Mouse (Mus musculus): ENCODE data around the gene Speer4e.
"Not testable (repeated sequence)": the region's sequence is repeated elsewhere in the genome, so short reads cannot be mapped to it uniquely, and the experiment has no call there.

Gene Speer4e

DNA sequence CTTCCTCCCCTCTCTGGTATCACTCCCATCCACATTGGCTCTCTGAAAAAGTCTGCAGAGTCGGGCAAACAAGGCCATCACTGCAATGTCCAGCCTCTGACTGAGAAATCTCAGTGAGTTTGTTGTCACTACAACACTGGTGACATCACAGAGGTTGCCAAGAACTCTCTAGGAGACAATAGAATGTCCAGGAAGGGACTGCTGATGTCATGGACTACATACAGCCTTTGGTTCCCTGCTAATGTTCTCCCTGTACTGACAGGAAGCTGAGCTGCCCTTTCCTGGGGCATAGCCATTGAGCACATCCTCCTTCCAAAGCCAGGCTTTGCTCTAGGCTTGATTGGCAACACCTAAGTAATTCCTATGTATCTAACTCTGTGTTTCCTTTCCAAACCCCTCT is at the start of gene Speer4e:
Gene Speer4e (minus strand): TSS at position 101 of the 400 bp plus-strand sequence.
- DNase-seq (ENCODE audit: low read depth, low spot score), result not testable (repeated sequence)

DNA sequence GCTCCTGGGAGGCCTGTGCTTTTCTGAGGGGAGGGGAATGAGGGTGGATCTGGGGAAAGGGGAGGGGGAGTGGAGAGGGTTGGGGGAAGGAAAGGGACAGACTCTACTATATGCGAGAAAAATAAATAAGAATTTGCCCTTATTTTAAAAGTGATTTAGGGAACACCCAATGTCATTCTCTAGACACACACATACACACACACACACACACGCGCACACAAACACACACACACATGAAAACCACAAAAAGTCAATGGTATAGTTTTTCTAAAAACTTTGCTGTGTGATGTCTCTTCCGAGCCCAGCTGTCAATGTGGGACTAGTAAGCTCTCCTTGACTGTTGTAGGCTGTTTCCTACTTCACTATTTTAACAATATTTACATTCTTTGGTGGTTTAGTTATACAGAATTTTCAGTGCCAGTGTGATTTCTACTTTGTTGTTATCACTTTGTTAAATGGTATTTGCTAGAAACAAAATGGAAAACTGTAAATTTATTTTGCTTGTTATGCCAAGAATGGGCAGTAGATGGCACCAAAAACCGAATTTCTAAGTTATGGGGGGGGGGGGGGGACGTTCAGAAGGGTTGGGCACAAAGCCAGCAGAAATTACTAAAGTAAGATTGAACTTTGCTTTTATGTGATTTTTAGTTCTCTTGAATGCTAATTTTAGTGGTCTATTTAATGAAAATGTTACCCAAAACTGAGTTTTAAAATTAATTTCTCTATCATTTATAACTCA is 48.6 kb upstream of the Speer4e start:
- not testable (repeated sequence) for DNase-seq (ENCODE audit: low read depth, low spot score)

DNA sequence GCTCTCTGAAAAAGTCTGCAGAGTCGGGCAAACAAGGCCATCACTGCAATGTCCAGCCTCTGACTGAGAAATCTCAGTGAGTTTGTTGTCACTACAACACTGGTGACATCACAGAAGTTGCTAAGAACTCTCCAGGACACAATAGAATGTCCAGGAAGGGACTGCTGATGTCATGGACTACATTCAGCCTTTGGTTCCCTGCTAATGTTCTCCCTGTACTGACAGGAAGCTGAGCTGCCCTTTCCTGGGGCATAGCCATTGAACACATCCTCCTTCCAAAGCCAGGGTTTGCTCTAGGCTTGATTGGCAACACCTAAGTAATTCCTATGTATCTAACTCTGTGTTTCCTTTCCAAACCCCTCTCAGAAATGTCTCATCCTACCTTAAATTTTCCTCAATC is 40.6 kb upstream of the Speer4e start, which contains the start of gene Gm10354:
Gene Gm10354 (minus strand): TSS at position 101 of the 400 bp plus-strand sequence.
- DNase-seq (ENCODE audit: low read depth, low spot score), result not testable (repeated sequence)

DNA sequence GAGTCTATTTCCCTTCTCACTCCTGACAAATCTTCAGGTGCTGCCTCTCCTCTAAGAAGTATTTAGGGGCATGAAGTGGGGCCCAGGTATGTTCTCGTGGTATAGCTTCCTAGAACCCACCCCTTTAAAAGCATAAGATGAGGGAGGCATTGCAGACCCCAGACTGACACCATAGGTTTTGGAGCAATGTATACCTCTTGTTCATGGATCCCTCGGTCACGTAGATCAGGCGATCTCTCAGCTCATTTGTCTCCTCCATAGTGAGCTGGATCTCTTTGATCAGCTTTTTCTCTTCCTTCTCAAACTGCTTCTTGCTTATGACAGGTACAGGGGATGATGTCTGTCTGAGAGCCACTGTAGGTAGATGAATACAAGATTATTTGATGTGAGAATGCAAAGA is 39.1 kb upstream of the Speer4e start:
- DNase-seq (ENCODE audit: low read depth, low spot score), result not testable (repeated sequence)

- not testable (repeated sequence) for DNase-seq (ENCODE audit: low read depth, low spot score)
These were observed 37.1 kb upstream of the Speer4e start for GRCm38 (mm10) chr5:14975294-14975693.

DNA sequence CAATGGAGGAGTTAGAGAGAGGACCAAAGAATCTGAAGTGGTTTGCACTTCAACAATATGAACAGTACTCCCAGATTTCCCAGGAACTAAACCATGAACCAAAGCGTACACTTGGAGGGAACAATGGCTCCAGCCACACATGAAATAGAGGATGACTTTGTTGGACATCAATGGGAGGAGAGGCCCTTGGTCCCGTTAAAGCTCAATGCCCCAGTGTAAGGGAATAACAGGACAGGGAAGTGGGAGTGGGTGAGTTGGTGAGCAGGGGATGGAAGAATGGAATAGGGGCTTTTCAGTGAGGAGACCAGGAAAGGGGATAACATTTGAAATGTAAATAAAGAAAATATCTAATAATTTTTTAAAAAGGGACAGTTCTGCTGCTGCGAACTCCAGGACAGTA is 34.6 kb upstream of the Speer4e start:
- DNase-seq (ENCODE audit: low read depth, low spot score), result not testable (repeated sequence)

GRCm38 (mm10) chr5:14963821-14964220 is 25.6 kb upstream of the Speer4e start:
- not testable (repeated sequence) for DNase-seq (ENCODE audit: low read depth, low spot score)

- DNase-seq (ENCODE audit: low read depth, low spot score), result not testable (repeated sequence)
These were observed 23.3 kb upstream of the Speer4e start for GRCm38 (mm10) chr5:14961502-14961901.

- not testable (repeated sequence) for DNase-seq (ENCODE audit: low read depth, low spot score)
These were observed 17.9 kb upstream of the Speer4e start for GRCm38 (mm10) chr5:14955928-14956706.

DNA sequence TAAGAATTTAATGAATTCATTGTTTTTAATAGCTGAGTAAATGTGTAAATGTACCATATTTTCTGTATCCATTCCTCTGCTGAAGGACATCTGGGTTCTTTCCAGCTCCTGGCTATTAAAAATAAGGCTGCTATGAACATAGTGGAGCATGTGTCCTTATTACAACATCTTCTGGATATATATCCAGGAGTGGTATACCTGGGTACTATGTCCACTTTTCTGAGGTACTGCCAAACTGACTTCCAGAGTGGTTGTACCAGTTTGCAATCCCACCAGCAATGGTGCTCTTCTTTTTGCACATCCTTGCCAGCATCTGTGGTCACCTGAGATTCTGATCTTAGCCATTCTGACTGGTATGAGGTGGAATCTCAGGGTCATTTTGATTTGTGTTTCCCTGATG is 15.4 kb upstream of the Speer4e start:
- not testable (repeated sequence) for DNase-seq (ENCODE audit: low read depth, low spot score)

- DNase-seq (ENCODE audit: low read depth, low spot score), result not testable (repeated sequence)
These were observed 14.5 kb upstream of the Speer4e start for GRCm38 (mm10) chr5:14952749-14953148.

DNA sequence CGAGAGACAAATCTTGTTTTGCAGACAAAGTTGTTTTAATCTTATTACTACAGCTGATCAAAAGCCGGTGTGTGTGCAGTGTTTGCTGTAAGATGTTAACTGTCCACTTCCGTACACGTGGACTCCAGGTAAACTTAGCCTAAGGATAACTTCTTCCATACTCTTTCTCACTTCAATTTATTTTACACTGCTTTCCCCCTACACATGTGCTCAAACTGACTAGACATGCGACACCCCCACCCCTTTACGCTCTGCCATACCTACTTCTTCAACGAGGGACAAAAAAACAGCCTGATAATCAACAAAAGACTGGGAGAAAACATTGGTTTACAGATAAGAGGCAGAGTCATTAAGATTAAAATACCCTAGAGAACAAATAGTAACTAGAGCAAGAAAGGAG is 13.6 kb upstream of the Speer4e start:
- DNase-seq (ENCODE audit: low read depth, low spot score), result not testable (repeated sequence)

DNA sequence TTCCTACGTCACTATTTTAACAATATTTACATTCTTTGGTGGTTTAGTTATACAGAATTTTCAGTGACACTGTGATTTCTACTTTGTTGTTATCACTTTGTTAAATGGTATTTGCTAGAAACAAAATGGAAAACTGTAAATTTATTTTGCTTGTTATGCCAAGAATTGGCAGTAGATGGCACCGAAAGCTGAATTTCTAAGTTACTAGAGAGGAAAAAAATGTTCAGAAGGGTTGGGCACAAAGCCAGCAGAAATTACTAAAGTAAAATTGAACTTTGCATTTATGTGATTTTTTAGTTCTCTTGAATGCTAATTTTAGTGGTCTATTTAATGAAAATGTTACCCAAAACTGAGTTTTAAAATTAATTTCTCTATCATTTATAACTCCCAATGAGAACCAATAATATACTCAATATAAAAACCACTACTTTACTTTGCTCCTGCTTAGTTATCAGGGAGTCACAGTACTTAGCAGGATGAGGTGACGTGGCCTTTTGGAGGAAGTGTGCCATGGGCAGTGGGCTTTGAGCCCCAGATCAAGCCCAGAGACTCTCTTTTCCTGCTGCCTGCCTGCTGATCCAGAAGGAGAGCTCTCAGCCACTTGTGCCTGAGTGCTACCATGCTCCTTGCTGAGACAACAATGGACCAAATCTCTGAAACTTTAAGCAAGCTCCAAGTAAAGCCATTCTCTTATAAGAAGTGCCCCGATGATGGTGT is 9.4 kb upstream of the Speer4e start:
- not testable (repeated sequence) for DNase-seq (ENCODE audit: low read depth, low spot score)

- DNase-seq (ENCODE audit: low read depth, low spot score), result not testable (repeated sequence)
These were observed 7.3 kb upstream of the Speer4e start for GRCm38 (mm10) chr5:14945524-14945923.

- DNase-seq (ENCODE audit: low read depth, low spot score), result not testable (repeated sequence)
These were observed 2.8 kb upstream of the Speer4e start for GRCm38 (mm10) chr5:14941043-14941442.

- not testable (repeated sequence) for DNase-seq (ENCODE audit: low read depth, low spot score)
These were observed 4.5 kb downstream of the Speer4e start for GRCm38 (mm10) chr5:14933721-14934120.

DNA sequence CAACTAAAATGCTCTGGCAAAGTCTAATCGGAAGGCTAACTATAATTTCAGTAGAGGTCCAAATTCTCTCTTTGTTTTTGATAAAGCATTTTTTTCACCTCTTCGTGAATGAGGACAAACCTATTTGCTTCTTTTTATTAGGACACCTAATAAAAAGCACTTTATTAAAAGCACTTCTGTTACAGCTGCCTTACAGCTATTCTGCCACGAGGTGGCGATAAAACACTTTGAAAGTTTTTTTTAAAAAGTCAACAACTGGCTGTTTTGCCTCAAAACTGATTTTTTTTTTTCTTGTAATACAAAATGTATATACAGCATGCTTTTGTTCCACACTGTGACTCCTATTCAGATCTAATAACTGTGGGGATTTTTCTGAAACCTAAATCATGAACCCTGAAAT is 11.2 kb downstream of the Speer4e start:
- DNase-seq (ENCODE audit: low read depth, low spot score), result not testable (repeated sequence)

GRCm38 (mm10) chr5:14914799-14915198 is 23.4 kb downstream of the Speer4e start, which contains the start of gene Gm9758:
Gene Gm9758, minus strand, starts transcription at chr5:14914899.
- not testable (repeated sequence) for DNase-seq (ENCODE audit: low read depth, low spot score)

GRCm38 (mm10) chr5:14914361-14914760 is 23.9 kb downstream of the Speer4e start:
- not testable (repeated sequence) for DNase-seq (ENCODE audit: low read depth, low spot score)

- DNase-seq (ENCODE audit: low read depth, low spot score), result not testable (repeated sequence)
These were observed 34.7 kb downstream of the Speer4e start for GRCm38 (mm10) chr5:14903539-14903938.

DNA sequence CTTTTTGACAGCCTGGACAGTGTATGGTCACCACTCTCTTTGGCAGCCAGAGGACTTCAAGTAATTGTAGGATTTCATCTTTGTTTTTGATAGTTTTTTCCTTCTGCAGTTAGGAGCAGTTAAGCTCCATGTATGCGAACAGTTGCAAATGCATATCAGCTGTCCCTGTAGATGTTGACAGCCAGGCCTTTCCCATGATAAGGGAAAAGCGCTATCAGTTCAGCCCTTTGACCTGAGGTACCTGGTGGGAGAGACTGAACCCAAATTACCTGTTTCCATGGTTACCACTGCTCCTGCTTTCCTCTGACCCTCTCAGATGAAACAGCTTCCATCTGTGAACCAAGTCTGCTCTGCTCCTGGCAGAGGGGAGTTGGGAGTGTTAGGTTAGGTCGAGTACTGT is 46.0 kb downstream of the Speer4e start:
- no peak for DNase-seq (ENCODE audit: low read depth, low spot score)

- DNase-seq (ENCODE audit: low read depth, low spot score), result not testable (repeated sequence)
These were observed 52.9 kb downstream of the Speer4e start for GRCm38 (mm10) chr5:14885291-14885690.

Data from c-Kit-negative CD71-positive TER-119-positive erythroid progenitor cells, embryonic 14.5 days (primary cell).